Mouse (Mus musculus) macrophage (primary cell): Measurements from ENCODE around the gene Prkar2a. TPM values are rescaled to one million over a fixed set of nuclear protein-coding genes. Genes with fewer than 3 reads are reported as not detected.

Source experiments
- H3K27ac ChIP-seq: fragments of 350-480 bp; formaldehyde crosslinking; 2 replicates; pipeline ENCODE4 v1.9.0; 2021
- H3K36me3 ChIP-seq: fragments of 350-480 bp; formaldehyde crosslinking; 2 replicates; pipeline ENCODE4 v1.9.0; 2021; ENCODE audit errors: inconsistent target
- H3K4me3 ChIP-seq: fragments of 350-480 bp; formaldehyde crosslinking; 2 replicates; pipeline ENCODE4 v1.9.0; 2021; ENCODE audit errors: inconsistent target
- H3K79me2 ChIP-seq: fragments of 350-480 bp; formaldehyde crosslinking; 2 replicates; pipeline ENCODE4 v1.9.0; 2021; ENCODE audit errors: inconsistent target
- WGBS: methylation state at CpG from one replicate; pipeline ENCODE4 v1.1.7; 2026; ENCODE audit warnings: inconsistent platforms; ENCODE audit not compliant: missing documents; 5-methylcytosine and 5-hydroxymethylcytosine counted together
- polyA plus RNA-seq: library from polyadenylated mRNA; stranded (reverse); fragments of 250-400 nt; gene quantifications from 3 replicates; pipeline ENCODE4 v1.2.4, GENCODE M21; 2018; ENCODE audit warnings: inconsistent platforms

Prkar2a gene
- polyA plus RNA-seq, 1 experiment from 2014 or later: 69.9 TPM

- no peaks in the 10 kb centered on the region for H3K36me3 ChIP-seq
- H3K79me2 ChIP-seq: peaks cover 51% of the 10 kb centered on the region
- peak within 1 kb of the TSS; percentile 93 for H3K4me3 ChIP-seq
- peak within 1 kb of the TSS; percentile 32 for H3K27ac ChIP-seq
- 1% methylated on average over 47 of the region's 56 CpGs for WGBS
These were observed 94.7 kb downstream of the Prkar2a start, which contains the start of gene Ip6k2 for GRCm38 (mm10) chr9:108783548-108784463. Gene Ip6k2, plus strand, starts transcription at chr9:108783796.

- Histone ChIP-seq H3K27ac (no peak overlapping the region), H3K4me3 (no peak overlapping the region), H3K36me3 (no peaks in the 10 kb centered on the region), H3K79me2 (peaks cover 67% of the 10 kb centered on the region)
These were observed 96.3 kb downstream of the Prkar2a start for GRCm38 (mm10) chr9:108785416-108785815.

GRCm38 (mm10) chr9:108786494-108786893, 97.4 kb downstream of the Prkar2a start:
- 100% methylated on average over 1 of the region's 1 CpGs for WGBS
- H3K27ac ChIP-seq: no peak overlapping the region
- peaks cover 78% of the 10 kb centered on the region for H3K79me2 ChIP-seq
- H3K4me3 ChIP-seq: no peak overlapping the region
- H3K36me3 ChIP-seq: no peaks in the 10 kb centered on the region

- Histone ChIP-seq H3K27ac (no peak overlapping the region), H3K4me3 (no peak overlapping the region), H3K36me3 (no peaks in the 10 kb centered on the region), H3K79me2 (peaks cover 84% of the 10 kb centered on the region)
- 100% methylated on average over 2 of the region's 2 CpGs for WGBS
These were observed 98.0 kb downstream of the Prkar2a start for GRCm38 (mm10) chr9:108787080-108787479.

GRCm38 (mm10) chr9:108788713-108789112, 99.6 kb downstream of the Prkar2a start:
- WGBS: 93% methylated on average over 3 of the region's 3 CpGs
- Histone ChIP-seq H3K79me2 (peaks cover 100% of the 10 kb centered on the region), H3K27ac (no peak overlapping the region), H3K4me3 (no peak overlapping the region), H3K36me3 (no peaks in the 10 kb centered on the region)

- Histone ChIP-seq H3K27ac (no peak overlapping the region), H3K4me3 (no peak overlapping the region), H3K79me2 (peaks cover 97% of the 10 kb centered on the region), H3K36me3 (peaks cover 15% of the 10 kb centered on the region; the same call in 1 of the 2 replicates)
- 57% methylated on average over 1 of the region's 1 CpGs for WGBS
These were observed 103.2 kb downstream of the Prkar2a start for GRCm38 (mm10) chr9:108792307-108792706.

GRCm38 (mm10) chr9:108792730-108793129, 103.6 kb downstream of the Prkar2a start:
- WGBS: 44% methylated on average over 3 of the region's 3 CpGs
- H3K27ac ChIP-seq: no peak overlapping the region
- H3K79me2 ChIP-seq: peaks cover 93% of the 10 kb centered on the region
- no peak overlapping the region for H3K4me3 ChIP-seq
- H3K36me3 ChIP-seq: peaks cover 20% of the 10 kb centered on the region

- H3K36me3 ChIP-seq: peaks cover 44% of the 10 kb centered on the region
- WGBS: 85% methylated on average over 2 of the region's 2 CpGs
- H3K4me3 ChIP-seq: no peak overlapping the region
- H3K27ac ChIP-seq: no peak overlapping the region
- peaks cover 67% of the 10 kb centered on the region for H3K79me2 ChIP-seq
These were observed 106.2 kb downstream of the Prkar2a start for GRCm38 (mm10) chr9:108795281-108795680.

GRCm38 (mm10) chr9:108795762-108796161, 106.6 kb downstream of the Prkar2a start:
- peaks cover 47% of the 10 kb centered on the region for H3K36me3 ChIP-seq
- H3K4me3 ChIP-seq: no peak overlapping the region
- 71% methylated on average over 11 of the region's 11 CpGs for WGBS
- peaks cover 63% of the 10 kb centered on the region for H3K79me2 ChIP-seq
- H3K27ac ChIP-seq: no peak overlapping the region

- 90% methylated on average over 4 of the region's 4 CpGs for WGBS
- H3K36me3 ChIP-seq: peaks cover 50% of the 10 kb centered on the region
- H3K79me2 ChIP-seq: peaks cover 55% of the 10 kb centered on the region
- no peak overlapping the region for H3K4me3 ChIP-seq
- H3K27ac ChIP-seq: no peak overlapping the region
These were observed 107.4 kb downstream of the Prkar2a start for GRCm38 (mm10) chr9:108796351-108796981.

GRCm38 (mm10) chr9:108797477-108797876, 108.4 kb downstream of the Prkar2a start:
- Histone ChIP-seq H3K36me3 (peaks cover 60% of the 10 kb centered on the region), H3K79me2 (peaks cover 45% of the 10 kb centered on the region), H3K4me3 (no peak overlapping the region), H3K27ac (no peak overlapping the region)
- 92% methylated on average over 7 of the region's 7 CpGs for WGBS

GRCm38 (mm10) chr9:108798508-108799075, 109.5 kb downstream of the Prkar2a start:
- no peak overlapping the region for H3K27ac ChIP-seq
- 89% methylated on average over 5 of the region's 5 CpGs for WGBS
- no peak overlapping the region for H3K4me3 ChIP-seq
- peaks cover 34% of the 10 kb centered on the region for H3K79me2 ChIP-seq
- peaks cover 60% of the 10 kb centered on the region for H3K36me3 ChIP-seq

GRCm38 (mm10) chr9:108799564-108799963, 110.5 kb downstream of the Prkar2a start:
- Histone ChIP-seq H3K79me2 (peaks cover 25% of the 10 kb centered on the region), H3K27ac (no peak overlapping the region), H3K36me3 (peaks cover 65% of the 10 kb centered on the region), H3K4me3 (no peak overlapping the region)
- WGBS: 98% methylated on average over 3 of the region's 3 CpGs
